Mouse (Mus musculus) lung, adult 2 months (tissue): Measurements from ENCODE around the gene Ctbp2.

Experiments
- CTCF ChIP-seq: fragments of 200-500 bp; IDR thresholded peaks from 2 replicates; pipeline ENCODE4 v1.5.1; 2011; ENCODE audit warnings: mild to moderate bottlenecking, low read length, control low read depth; ENCODE audit not compliant: insufficient read depth
- POLR2A ChIP-seq: fragments of 200-500 bp; IDR thresholded peaks from 2 replicates; pipeline ENCODE4 v1.6.1; 2011; ENCODE audit warnings: low read depth, mild to moderate bottlenecking, control low read depth, low read length, borderline replicate concordance; ENCODE audit errors: extremely low read depth

- no peak for TF ChIP-seq CTCF
- no peak for TF ChIP-seq POLR2A
These were observed 116.8 kb downstream of the Ctbp2 start for GRCm38 (mm10) chr7:133007343-133007742.
